Mouse (Mus musculus): Measurements from ENCODE around the gene Tenm3. TPM values are rescaled to one million over a fixed set of nuclear protein-coding genes. Genes with fewer than 3 reads are reported as not detected.

Gene Tenm3
- polyA plus RNA-seq, 1 experiment from 2014 or later, result 2.7 TPM

- Histone ChIP-seq H3K9me3 (replicated peaks) (no peaks in the 10 kb centered on the region), H3K4me1 (replicated peaks) (no peaks in the 10 kb centered on the region), H3K4me3 (replicated peaks) (no peak overlapping the region), H3K36me3 (replicated peaks) (no peaks in the 10 kb centered on the region), H3K27me3 (no peaks in the 10 kb centered on the region), H3K27ac (replicated peaks) (no peak overlapping the region), H3K9ac (no peak overlapping the region), H3K4me2 (no peak overlapping the region)
- no peak for ATAC-seq (ENCODE audit: insufficient read depth)
- WGBS (ENCODE audit: insufficient replicate concordance), result 65% methylated on average over 11 of the region's 11 CpGs
These were observed 102.8 kb downstream of the Tenm3 start for GRCm38 (mm10) chr8:48740951-48741350.

DNA sequence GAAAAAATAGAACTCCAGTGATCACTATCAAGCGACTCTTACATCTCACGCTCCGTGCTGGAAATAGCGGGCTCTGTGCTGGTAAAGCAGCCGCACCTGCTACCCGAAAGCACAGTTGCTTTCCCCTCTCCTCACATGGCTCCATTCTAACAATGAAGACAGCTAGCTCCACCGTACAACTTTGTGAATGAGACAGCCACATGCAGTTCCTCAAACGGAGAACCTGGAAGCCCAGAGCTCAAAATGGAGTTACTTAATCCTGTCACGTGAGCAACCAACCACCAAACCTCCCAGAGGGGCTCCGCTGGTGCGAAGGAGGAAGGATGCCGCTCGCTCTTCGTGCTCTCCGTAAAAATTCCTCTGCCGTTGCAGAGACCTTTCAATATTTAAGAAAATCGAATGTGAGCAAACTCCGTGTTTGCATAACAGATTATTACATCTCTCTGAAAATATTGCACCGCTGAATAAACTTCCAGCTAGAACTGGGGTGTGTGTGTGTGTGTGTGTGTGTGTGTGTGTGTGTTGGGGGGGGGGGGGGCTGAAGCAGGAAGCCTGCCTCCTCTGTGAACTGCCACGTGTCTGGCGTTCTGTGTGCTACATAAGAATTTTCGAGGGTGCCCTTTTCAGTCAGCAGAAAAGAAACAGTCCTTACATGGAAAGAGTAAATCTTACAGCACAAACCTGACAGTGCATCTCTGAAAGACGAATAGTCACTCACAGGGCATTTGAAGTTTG is 103.4 kb downstream of the Tenm3 start:
- no peak overlapping the region for H3K27ac ChIP-seq (replicated peaks)
- no peak overlapping the region for H3K9ac ChIP-seq
- ATAC-seq (ENCODE audit: insufficient read depth), result no peak
- H3K27me3 ChIP-seq, result no peaks in the 10 kb centered on the region
- H3K36me3 ChIP-seq (replicated peaks), result no peaks in the 10 kb centered on the region
- no peak overlapping the region for H3K4me3 ChIP-seq (replicated peaks)
- H3K4me1 ChIP-seq (replicated peaks), result no peaks in the 10 kb centered on the region
- 50% methylated on average over 23 of the region's 23 CpGs for WGBS (ENCODE audit: insufficient replicate concordance)
- H3K4me2 ChIP-seq, result no peak overlapping the region
- no peaks in the 10 kb centered on the region for H3K9me3 ChIP-seq (replicated peaks)

DNA sequence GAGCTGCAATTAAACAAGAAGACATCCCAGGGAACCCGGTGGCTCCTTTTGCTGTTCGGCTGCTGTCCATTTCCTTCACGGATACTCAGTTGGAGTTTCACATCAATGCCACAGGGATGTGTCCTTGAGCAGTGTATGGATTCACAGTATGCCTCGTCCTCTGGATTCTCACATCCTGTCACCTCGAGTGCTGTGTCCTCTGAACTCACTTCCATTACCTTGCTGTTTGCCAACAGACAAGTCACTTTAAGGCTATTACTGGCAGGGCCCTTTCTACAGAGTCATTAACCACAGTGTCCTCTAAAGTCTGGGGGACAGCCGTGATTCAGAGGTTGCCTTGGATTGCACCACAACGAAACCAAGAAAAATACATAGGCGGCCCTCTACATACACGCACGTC is 110.0 kb downstream of the Tenm3 start:
- 0 out of 2 replicates have a peak, but pooled peaks have one; percentile 3 for ATAC-seq (ENCODE audit: insufficient read depth)
- H3K9ac ChIP-seq, result no peak overlapping the region
- H3K27me3 ChIP-seq, result no peaks in the 10 kb centered on the region

GRCm38 (mm10) chr8:48733057-48733456 is 110.7 kb downstream of the Tenm3 start:
- no peak overlapping the region for H3K4me2 ChIP-seq
- ATAC-seq (ENCODE audit: insufficient read depth), result peak; percentile 63
- no peaks in the 10 kb centered on the region for H3K9me3 ChIP-seq (replicated peaks)
- no peak overlapping the region for H3K9ac ChIP-seq
- H3K27ac ChIP-seq (replicated peaks), result peak overlapping the region; percentile 49
- WGBS (ENCODE audit: insufficient replicate concordance), result 49% methylated on average over 4 of the region's 4 CpGs
- no peaks in the 10 kb centered on the region for H3K36me3 ChIP-seq (replicated peaks)
- H3K27me3 ChIP-seq, result no peaks in the 10 kb centered on the region
- no peaks in the 10 kb centered on the region; the same call in 1 of the 2 replicates for H3K4me1 ChIP-seq (replicated peaks)
- no peak overlapping the region for H3K4me3 ChIP-seq (replicated peaks)

More for the DNA sequence above, 110.0 kb downstream of the Tenm3 start:
- 53% methylated on average over 10 of the region's 10 CpGs for WGBS (ENCODE audit: insufficient replicate concordance)
- Histone ChIP-seq H3K4me1 (replicated peaks) (no peaks in the 10 kb centered on the region; the same call in 1 of the 2 replicates), H3K4me3 (replicated peaks) (no peak overlapping the region), H3K36me3 (replicated peaks) (no peaks in the 10 kb centered on the region), H3K4me2 (no peak overlapping the region), H3K9me3 (replicated peaks) (no peaks in the 10 kb centered on the region), H3K27ac (replicated peaks) (peak overlapping the region; percentile 49)

- no peaks in the 10 kb centered on the region for H3K36me3 ChIP-seq (replicated peaks)
- ATAC-seq (ENCODE audit: insufficient read depth), result peak; percentile 71
- H3K27me3 ChIP-seq, result no peaks in the 10 kb centered on the region
- H3K9ac ChIP-seq, result no peak overlapping the region
- no peak overlapping the region for H3K4me3 ChIP-seq (replicated peaks)
- 43% methylated on average over 6 of the region's 6 CpGs for WGBS (ENCODE audit: insufficient replicate concordance)
- H3K4me2 ChIP-seq, result no peak overlapping the region
- H3K4me1 ChIP-seq (replicated peaks), result no peaks in the 10 kb centered on the region; the same call in 1 of the 2 replicates
- peak overlapping the region; percentile 48; the same call in 1 of the 2 replicates for H3K27ac ChIP-seq (replicated peaks)
- H3K9me3 ChIP-seq (replicated peaks), result no peaks in the 10 kb centered on the region
These were observed 113.0 kb downstream of the Tenm3 start for GRCm38 (mm10) chr8:48730701-48731100.

DNA sequence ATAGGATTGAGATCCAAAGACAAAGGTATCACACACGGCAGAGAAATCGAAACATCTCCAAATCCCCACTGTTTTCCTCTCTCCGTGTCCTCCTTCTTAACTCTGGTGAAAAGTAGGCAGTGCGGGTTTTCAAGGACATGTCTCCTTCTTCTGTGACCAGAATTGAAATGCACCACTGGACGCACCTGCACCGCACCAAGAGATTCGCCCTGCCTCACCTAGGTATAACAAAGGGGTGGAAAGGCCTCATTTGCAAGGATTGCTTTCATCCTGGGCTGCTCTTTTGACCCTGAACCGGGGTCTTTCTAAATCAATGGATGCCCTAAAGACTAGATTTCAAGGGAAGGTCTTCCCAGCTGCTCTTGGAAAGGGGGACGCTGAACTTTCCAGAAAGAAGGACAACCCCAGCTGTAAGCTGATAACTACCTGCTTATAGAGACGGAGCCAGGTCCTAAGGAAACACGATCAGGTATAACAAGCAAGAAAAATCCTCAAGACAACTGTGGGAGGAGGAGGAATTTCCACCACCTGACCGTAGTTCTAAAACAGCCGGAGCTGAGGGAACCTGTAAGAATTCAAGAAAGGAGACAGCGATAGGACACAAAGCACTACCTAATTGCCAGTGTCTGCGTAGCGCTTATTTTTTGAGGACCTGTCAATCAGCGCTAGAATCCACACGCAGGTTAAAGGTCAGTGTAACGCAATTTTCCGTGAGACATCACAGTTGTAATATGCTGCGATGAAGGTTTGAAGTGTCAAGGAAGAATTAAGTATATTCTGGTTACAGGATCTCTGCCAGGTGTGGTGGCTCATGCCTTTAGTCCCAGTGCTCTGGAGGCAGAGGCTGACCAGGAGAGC is 114.7 kb downstream of the Tenm3 start:
- no peaks in the 10 kb centered on the region for H3K27me3 ChIP-seq
- no peak overlapping the region for H3K27ac ChIP-seq (replicated peaks)
- no peak overlapping the region for H3K4me3 ChIP-seq (replicated peaks)
- H3K9me3 ChIP-seq (replicated peaks), result no peaks in the 10 kb centered on the region
- no peaks in the 10 kb centered on the region for H3K36me3 ChIP-seq (replicated peaks)
- no peak overlapping the region for H3K4me2 ChIP-seq
- 73% methylated on average over 21 of the region's 21 CpGs for WGBS (ENCODE audit: insufficient replicate concordance)
- no peak overlapping the region for H3K9ac ChIP-seq
- no peaks in the 10 kb centered on the region; the same call in 1 of the 2 replicates for H3K4me1 ChIP-seq (replicated peaks)
- ATAC-seq (ENCODE audit: insufficient read depth), result no peak

GRCm38 (mm10) chr8:48728006-48728405 is 115.7 kb downstream of the Tenm3 start:
- WGBS (ENCODE audit: insufficient replicate concordance), result 79% methylated on average over 6 of the region's 6 CpGs
- ATAC-seq (ENCODE audit: insufficient read depth), result no peak
- no peak overlapping the region for H3K4me2 ChIP-seq
- no peak overlapping the region for H3K4me3 ChIP-seq (replicated peaks)
- H3K4me1 ChIP-seq (replicated peaks), result no peaks in the 10 kb centered on the region; the same call in 1 of the 2 replicates
- H3K9me3 ChIP-seq (replicated peaks), result no peaks in the 10 kb centered on the region
- H3K27ac ChIP-seq (replicated peaks), result no peak overlapping the region
- H3K36me3 ChIP-seq (replicated peaks), result no peaks in the 10 kb centered on the region
- no peak overlapping the region for H3K9ac ChIP-seq
- H3K27me3 ChIP-seq, result no peaks in the 10 kb centered on the region

DNA sequence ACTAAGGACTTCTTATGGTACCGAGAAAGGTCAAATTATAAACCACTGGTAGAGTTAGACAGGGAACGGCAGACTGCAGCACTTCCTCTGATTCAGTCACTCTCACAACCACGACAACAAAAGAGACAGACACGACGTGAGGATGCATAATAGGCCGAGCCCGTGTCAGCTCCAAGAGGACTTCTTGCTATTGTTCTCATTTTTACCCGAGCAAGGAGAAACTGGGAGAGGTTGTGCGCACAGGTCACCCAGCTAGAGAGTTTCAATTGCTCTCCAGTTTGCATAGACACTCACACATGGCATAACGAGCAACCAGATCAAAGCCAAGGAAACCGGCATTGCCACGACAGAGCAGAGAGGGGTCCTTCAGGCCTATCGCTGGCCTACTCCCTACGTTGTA is 121.0 kb downstream of the Tenm3 start:
- Histone ChIP-seq H3K4me3 (replicated peaks) (no peak overlapping the region), H3K9ac (no peak overlapping the region), H3K36me3 (replicated peaks) (no peaks in the 10 kb centered on the region), H3K9me3 (replicated peaks) (no peaks in the 10 kb centered on the region), H3K4me1 (replicated peaks) (no peaks in the 10 kb centered on the region), H3K4me2 (no peak overlapping the region), H3K27me3 (no peaks in the 10 kb centered on the region), H3K27ac (replicated peaks) (no peak overlapping the region)
- no peak for ATAC-seq (ENCODE audit: insufficient read depth)
- WGBS (ENCODE audit: insufficient replicate concordance), result 50% methylated on average over 14 of the region's 14 CpGs

DNA sequence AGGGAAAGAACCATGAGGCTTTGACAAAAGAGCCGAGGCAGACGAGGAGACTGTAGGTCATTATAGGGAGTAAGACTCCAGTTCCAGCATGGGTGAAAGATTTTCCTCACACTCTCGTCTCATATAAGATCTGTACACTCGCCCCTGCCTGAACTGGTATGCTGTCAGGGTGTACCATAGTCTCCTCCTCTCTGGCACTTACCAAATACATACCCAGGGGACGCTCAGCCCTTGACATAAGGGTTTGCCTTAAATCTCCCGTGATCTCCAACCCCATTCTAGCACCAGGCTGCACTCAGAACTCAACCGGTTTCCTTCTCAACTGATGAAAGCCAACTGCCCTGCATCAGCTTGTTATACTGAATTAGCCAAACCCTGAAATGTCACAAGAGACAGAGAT is 121.4 kb downstream of the Tenm3 start:
- H3K4me2 ChIP-seq, result no peak overlapping the region
- H3K4me1 ChIP-seq (replicated peaks), result no peaks in the 10 kb centered on the region
- no peak for ATAC-seq (ENCODE audit: insufficient read depth)
- no peaks in the 10 kb centered on the region for H3K9me3 ChIP-seq (replicated peaks)
- H3K9ac ChIP-seq, result no peak overlapping the region
- no peaks in the 10 kb centered on the region for H3K36me3 ChIP-seq (replicated peaks)
- H3K27me3 ChIP-seq, result no peaks in the 10 kb centered on the region
- H3K27ac ChIP-seq (replicated peaks), result no peak overlapping the region
- H3K4me3 ChIP-seq (replicated peaks), result no peak overlapping the region
- 68% methylated on average over 7 of the region's 7 CpGs for WGBS (ENCODE audit: insufficient replicate concordance)

GRCm38 (mm10) chr8:48721376-48721775 is 122.4 kb downstream of the Tenm3 start:
- Histone ChIP-seq H3K4me1 (replicated peaks) (no peaks in the 10 kb centered on the region), H3K9me3 (replicated peaks) (no peaks in the 10 kb centered on the region), H3K27me3 (no peaks in the 10 kb centered on the region), H3K4me2 (no peak overlapping the region), H3K9ac (no peak overlapping the region), H3K4me3 (replicated peaks) (no peak overlapping the region), H3K27ac (replicated peaks) (no peak overlapping the region), H3K36me3 (replicated peaks) (no peaks in the 10 kb centered on the region)
- WGBS (ENCODE audit: insufficient replicate concordance), result 70% methylated on average over 12 of the region's 12 CpGs
- no peak for ATAC-seq (ENCODE audit: insufficient read depth)

DNA sequence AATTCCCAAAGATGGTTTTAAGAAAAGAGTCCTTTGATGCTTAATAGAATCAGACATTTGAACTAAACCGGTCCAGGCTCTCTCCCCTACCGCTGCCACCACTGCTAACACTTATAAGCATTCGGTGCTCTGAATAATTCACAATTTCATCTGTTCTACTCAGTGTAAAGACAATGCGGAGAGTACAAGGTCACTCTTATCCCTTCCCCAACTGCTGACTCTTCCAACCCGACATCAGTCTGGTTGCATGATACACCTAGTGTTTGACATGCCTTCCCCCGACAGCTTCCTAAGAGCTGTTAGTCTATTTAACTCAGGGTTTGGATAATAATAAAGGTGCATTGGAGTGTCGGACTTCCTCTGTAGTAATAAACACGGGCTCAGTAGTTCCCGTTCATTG is 128.1 kb downstream of the Tenm3 start:
- H3K9ac ChIP-seq, result no peak overlapping the region
- no peak for ATAC-seq (ENCODE audit: insufficient read depth)
- no peaks in the 10 kb centered on the region for H3K27me3 ChIP-seq
- 72% methylated on average over 9 of the region's 9 CpGs for WGBS (ENCODE audit: insufficient replicate concordance)
- H3K4me3 ChIP-seq (replicated peaks), result no peak overlapping the region
- no peaks in the 10 kb centered on the region for H3K9me3 ChIP-seq (replicated peaks)
- H3K36me3 ChIP-seq (replicated peaks), result no peaks in the 10 kb centered on the region
- H3K27ac ChIP-seq (replicated peaks), result no peak overlapping the region
- H3K4me2 ChIP-seq, result no peak overlapping the region
- H3K4me1 ChIP-seq (replicated peaks), result no peaks in the 10 kb centered on the region
